Mouse (Mus musculus) forebrain, embryonic 10.5 days (tissue): ENCODE measurements around the gene Olfr195. TPM values are rescaled to one million over a fixed set of nuclear protein-coding genes. Genes with fewer than 3 reads are reported as not detected.
"Not testable (repeated sequence)": the region's sequence is repeated elsewhere in the genome, so short reads cannot be mapped to it uniquely, and the experiment has no call there.

ENCODE experiments used
- DNase-seq: peaks from one replicate; pipeline ENCODE4 v3.0.0-alpha.2; 2017; ENCODE audit warnings: low spot score; ENCODE audit errors: extremely low spot score
- H3K27ac ChIP-seq: fragments of 300-500 bp; sonication (generic); 2 replicates; pipeline ENCODE4 v1.5.1; 2016; ENCODE audit warnings: mild to moderate bottlenecking
- H3K27me3 ChIP-seq: fragments of 300-500 bp; sonication (generic); 2 replicates; pipeline ENCODE4 v1.6.1; 2016; ENCODE audit warnings: mild to moderate bottlenecking; ENCODE audit not compliant: poor library complexity, severe bottlenecking
- H3K36me3 ChIP-seq: fragments of 300-500 bp; sonication (generic); replicated peaks from 2 replicates; pipeline ENCODE4 v1.6.1; 2016; ENCODE audit warnings: mild to moderate bottlenecking, moderate library complexity
- H3K4me1 ChIP-seq: fragments of 300-500 bp; sonication (generic); 2 replicates; pipeline ENCODE4 v1.6.1; 2016
- H3K4me3 ChIP-seq: fragments of 300-500 bp; sonication (generic); 2 replicates; pipeline ENCODE4 v1.5.1; 2016; ENCODE audit warnings: mild to moderate bottlenecking, moderate library complexity
- H3K9me3 ChIP-seq: fragments of 300-500 bp; sonication (generic); 2 replicates; pipeline ENCODE4 v1.6.1; 2016; ENCODE audit warnings: mild to moderate bottlenecking, moderate library complexity
- WGBS: fragments of 180-500 bp; shearing (Covaris S2); methylation state at CpG from one replicate; pipeline ENCODE4 v1.1.7; 2016; 5-methylcytosine and 5-hydroxymethylcytosine counted together
- polyA plus RNA-seq: library from polyadenylated mRNA; unstranded; fragments of >200 nt; fragmentation: Nextera tagmentation; extraction: Ambion mirVana; gene quantifications from 2 replicates; pipeline ENCODE4 v1.2.1, GENCODE M21; 2016

Olfr195 gene
- not detected in 2 replicates for polyA plus RNA-seq

DNA sequence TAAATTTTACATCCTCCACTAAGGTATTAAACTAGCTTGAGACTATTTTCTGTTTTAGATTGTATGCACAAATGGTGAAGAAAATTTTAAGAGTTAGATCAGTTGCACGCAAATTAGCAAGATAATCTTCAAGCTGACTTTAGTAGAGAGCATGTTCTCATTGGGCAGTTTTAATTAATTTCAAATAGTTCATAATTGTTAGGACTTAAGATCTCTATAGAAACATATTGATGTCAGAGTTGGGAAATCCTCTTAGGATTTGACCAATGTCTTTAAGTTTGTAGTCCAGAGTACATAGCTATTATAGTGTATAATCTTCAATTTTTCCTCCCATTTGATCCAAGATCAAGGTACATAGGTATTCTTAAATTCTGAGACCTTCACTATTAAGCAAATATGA, at the start of gene Olfr195:
Gene Olfr195 (plus strand): TSS at position 301 of the 400 bp plus-strand sequence.
- no peak within 1 kb of the TSS for H3K27ac ChIP-seq
- H3K36me3 ChIP-seq = no peaks in the 10 kb centered on the region
- 89% methylated on average over 1 of the region's 1 CpGs for WGBS

DNA sequence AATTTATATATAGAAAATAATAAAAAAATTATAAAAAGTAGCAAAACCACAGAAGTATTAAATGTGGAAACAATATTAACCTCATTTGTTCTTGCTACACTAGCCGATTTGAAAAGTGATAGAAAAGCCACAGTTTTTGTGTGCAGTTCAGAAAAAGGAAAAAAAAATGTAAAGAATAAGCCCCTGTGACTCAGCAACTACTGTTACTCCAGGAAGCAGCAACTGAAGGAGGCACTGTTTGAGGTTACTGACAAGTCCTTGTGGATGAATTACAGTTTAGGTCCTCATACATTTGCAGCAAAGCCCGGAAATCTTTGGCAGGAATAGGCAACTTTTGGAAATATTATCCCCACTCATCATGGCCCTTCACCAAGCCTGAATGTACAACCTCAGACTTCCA, 41.5 kb upstream of the Olfr195 start:
- Histone ChIP-seq H3K27ac (no peak overlapping the region), H3K36me3 (no peaks in the 10 kb centered on the region), H3K4me1 (no peaks in the 10 kb centered on the region), H3K4me3 (no peak overlapping the region), H3K27me3 (no peaks in the 10 kb centered on the region), H3K9me3 (0 out of 2 replicates have a peak, but pooled peaks cover 4% of the 10 kb centered on the region)
- no peak for DNase-seq
- WGBS = 84% methylated on average over 2 of the region's 2 CpGs

More for the DNA sequence above, at the start of gene Olfr195:
- no peaks in the 10 kb centered on the region for H3K27me3 ChIP-seq
- H3K4me3 ChIP-seq = no peak within 1 kb of the TSS
- H3K4me1 ChIP-seq = no peaks in the 10 kb centered on the region
- H3K9me3 ChIP-seq = no peaks in the 10 kb centered on the region
- DNase-seq = no peak

DNA sequence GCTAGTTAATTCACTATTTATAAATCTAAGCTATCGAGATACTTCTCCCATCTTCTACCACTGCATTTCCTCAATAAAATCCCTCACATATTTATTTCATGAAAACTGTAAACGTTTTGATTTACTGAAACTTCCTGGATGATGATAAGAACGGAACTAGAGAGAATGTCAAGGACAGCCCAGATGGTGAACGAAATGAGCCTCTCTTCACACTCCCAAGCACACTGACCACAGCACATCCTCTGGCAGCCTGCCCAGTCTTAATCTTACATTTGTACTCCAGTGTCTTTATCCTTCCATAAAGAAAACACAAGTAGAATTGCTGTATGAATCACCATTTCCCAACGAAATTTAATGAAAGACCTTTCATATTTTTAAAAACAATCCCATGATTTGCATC, 38.3 kb upstream of the Olfr195 start:
- H3K4me3 ChIP-seq, H3K4me1 ChIP-seq, H3K36me3 ChIP-seq, H3K27ac ChIP-seq, DNase-seq, H3K27me3 ChIP-seq, H3K9me3 ChIP-seq: not testable (repeated sequence)
- WGBS = 81% methylated on average over 5 of the region's 5 CpGs

DNA sequence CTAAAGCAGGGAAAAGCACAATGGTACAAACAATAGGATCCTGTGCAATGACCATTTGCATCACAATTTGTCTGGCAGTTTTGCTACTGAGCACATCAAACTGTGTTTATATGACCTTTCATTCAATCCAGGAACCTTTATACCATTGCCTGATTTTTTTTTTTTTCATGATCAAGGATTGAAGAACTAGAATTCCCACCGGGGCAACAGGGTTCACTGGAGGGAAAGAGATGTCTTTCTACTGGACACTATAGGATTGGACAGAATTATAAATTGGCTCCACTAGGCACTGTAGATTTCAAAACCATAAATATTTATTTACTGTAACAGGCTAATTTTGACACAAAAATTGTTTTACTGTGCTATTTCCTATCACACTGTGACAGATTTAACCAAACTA, 35.1 kb upstream of the Olfr195 start, which contains the start of gene Olfr193:
Gene Olfr193 (minus strand): TSS at position 101 of the 400 bp plus-strand sequence.
- Histone ChIP-seq H3K9me3 (peaks cover 3% of the 10 kb centered on the region; the same call in 1 of the 2 replicates), H3K4me3 (no peak within 1 kb of the TSS), H3K4me1 (no peaks in the 10 kb centered on the region), H3K27me3 (no peaks in the 10 kb centered on the region), H3K36me3 (no peaks in the 10 kb centered on the region), H3K27ac (no peak within 1 kb of the TSS)
- DNase-seq = no peak
- 93% methylated on average over 1 of the region's 1 CpGs for WGBS

DNA sequence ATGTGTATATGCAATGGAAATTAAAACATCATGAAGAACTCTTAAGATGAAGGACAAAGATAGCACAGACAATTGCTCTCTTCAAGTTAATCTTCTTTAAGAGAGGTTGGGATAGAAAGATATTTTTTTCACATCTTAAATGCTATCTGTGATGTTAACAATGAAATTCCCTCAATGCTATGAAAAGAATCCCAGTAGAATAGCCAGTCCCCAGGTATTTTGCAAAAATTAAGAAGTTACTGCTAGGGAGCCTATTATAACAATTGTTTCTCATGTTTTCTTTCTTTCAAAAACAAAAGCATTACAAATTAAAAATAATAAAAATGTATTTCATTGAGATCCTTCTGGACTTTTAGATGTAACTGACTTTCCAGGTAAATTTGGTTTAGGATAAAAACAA, 25.9 kb upstream of the Olfr195 start, which contains the start of gene Olfr194:
Gene Olfr194 (minus strand): TSS at position 101 of the 400 bp plus-strand sequence.
- Histone ChIP-seq H3K27me3 (no peaks in the 10 kb centered on the region), H3K9me3 (peaks cover 3% of the 10 kb centered on the region; the same call in 1 of the 2 replicates), H3K4me1 (no peaks in the 10 kb centered on the region), H3K27ac (no peak within 1 kb of the TSS), H3K4me3 (no peak within 1 kb of the TSS), H3K36me3 (no peaks in the 10 kb centered on the region)
- DNase-seq = no peak

DNA sequence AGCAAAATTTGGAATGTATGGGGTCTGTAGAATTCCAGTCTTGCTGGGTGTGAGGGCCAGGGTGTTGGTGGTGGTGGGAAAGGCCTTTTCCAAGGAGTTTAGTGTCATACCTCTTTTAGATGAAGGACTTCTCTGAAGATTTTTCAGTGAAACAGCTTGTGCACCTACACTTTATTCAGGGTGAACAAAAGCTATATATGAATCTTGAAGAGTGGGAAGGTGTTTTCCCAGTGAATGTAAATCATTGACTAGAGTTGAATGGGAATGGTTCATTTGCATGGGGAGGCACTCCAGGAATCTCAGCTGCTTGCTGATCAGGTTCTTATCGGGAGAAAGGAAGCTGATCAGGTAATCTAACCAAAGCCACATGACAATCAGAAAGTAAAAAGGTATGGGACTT, 16.1 kb upstream of the Olfr195 start:
- peaks cover 17% of the 10 kb centered on the region for H3K9me3 ChIP-seq
- no peaks in the 10 kb centered on the region for H3K4me1 ChIP-seq
- 86% methylated on average over 1 of the region's 1 CpGs for WGBS
- no peak overlapping the region for H3K4me3 ChIP-seq
- no peaks in the 10 kb centered on the region for H3K27me3 ChIP-seq
- H3K36me3 ChIP-seq = no peaks in the 10 kb centered on the region
- DNase-seq = no peak
- H3K27ac ChIP-seq = no peak overlapping the region

DNA sequence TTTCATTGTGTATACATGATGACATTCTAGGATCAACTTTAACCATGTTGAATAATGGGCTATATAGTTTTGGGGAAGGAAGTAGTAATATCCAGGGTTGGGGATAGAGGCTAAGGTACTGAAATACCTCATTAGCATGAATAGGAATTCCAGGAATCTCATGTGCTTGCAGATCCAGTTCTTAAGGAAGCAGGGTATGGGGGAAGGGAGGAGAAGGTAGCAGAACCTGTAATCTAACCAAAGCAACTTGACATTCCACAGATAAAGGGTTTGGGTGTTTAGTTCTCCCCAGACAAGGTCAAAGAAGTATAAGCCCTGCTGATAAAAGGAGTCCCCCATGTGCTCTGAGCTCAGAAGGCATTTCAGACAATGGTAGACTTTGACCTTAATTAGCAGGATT, 5.7 kb upstream of the Olfr195 start:
- Histone ChIP-seq H3K27me3 (no peaks in the 10 kb centered on the region), H3K4me1 (no peaks in the 10 kb centered on the region), H3K36me3 (no peaks in the 10 kb centered on the region), H3K4me3 (no peak overlapping the region), H3K27ac (no peak overlapping the region), H3K9me3 (no peaks in the 10 kb centered on the region)
- no peak for DNase-seq

DNA sequence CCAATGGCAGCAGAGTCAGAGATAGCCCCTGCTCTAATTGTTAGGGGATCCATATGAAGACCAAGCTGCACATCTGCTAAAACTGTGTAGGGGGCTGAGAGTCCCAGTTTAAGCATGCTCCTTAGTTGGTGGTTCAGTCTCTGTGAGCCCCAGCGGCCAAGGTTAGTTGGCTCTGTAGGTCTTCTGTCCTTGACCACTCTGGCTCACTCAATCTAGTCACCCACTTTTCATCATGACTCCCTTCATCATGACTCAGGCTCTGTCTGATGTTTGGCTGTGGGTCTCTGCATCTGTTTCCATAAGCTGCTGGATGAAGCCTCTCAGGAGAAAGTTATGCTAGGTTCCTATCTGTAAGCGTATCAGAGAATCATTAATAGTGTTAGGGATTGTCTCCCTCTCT, 5.2 kb downstream of the Olfr195 start:
- DNase-seq = no peak
- no peaks in the 10 kb centered on the region for H3K4me1 ChIP-seq
- H3K27me3 ChIP-seq = no peaks in the 10 kb centered on the region
- H3K27ac ChIP-seq = no peak overlapping the region
- H3K9me3 ChIP-seq = no peaks in the 10 kb centered on the region
- 90% methylated on average over 2 of the region's 2 CpGs for WGBS
- no peak overlapping the region for H3K4me3 ChIP-seq
- H3K36me3 ChIP-seq = no peaks in the 10 kb centered on the region

DNA sequence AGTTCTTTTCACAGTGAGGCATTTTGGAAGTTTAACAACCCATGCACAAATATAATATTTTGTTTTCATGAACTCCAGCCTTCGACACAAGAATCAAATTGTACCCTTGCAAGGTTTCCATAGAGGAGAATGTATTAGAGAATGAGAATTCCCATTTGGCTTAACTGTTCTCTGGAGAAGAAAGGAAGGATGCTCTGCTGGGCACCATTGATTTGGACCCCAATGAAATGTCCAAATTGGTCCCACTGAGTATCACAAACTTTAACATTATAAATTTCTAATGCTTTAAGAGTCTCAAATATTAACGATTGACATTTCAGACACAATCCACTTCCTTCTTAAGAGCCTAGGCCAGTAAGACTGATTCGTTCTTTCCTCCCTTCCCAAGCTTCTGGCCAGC, 23.5 kb downstream of the Olfr195 start, which contains the start of gene Olfr196:
Gene Olfr196 (minus strand): TSS at position 101 of the 400 bp plus-strand sequence.
- Histone ChIP-seq H3K27me3 (no peaks in the 10 kb centered on the region), H3K9me3 (0 out of 2 replicates have a peak, but pooled peaks cover 6% of the 10 kb centered on the region), H3K4me1 (no peaks in the 10 kb centered on the region), H3K4me3 (no peak within 1 kb of the TSS), H3K36me3 (no peaks in the 10 kb centered on the region), H3K27ac (no peak within 1 kb of the TSS)
- no peak for DNase-seq
- 76% methylated on average over 3 of the region's 3 CpGs for WGBS

Other genes starting within 250 kb of the Olfr195 start
- not detected in 2 replicates for gene Olfr181, start 218.3 kb upstream of the Olfr195 start, polyA plus RNA-seq
- not detected in 2 replicates for gene Olfr180, start 217.7 kb upstream of the Olfr195 start, polyA plus RNA-seq
- not detected in 2 replicates for gene Olfr183, start 151.7 kb upstream of the Olfr195 start, polyA plus RNA-seq
- gene Olfr186, start 116.8 kb upstream of the Olfr195 start, polyA plus RNA-seq = not detected in 2 replicates
- not detected in 2 replicates for gene Olfr187, start 107.3 kb upstream of the Olfr195 start, polyA plus RNA-seq
- gene Olfr190, start 69.0 kb upstream of the Olfr195 start, polyA plus RNA-seq = not detected in 2 replicates
- not detected in 2 replicates for gene Olfr191, start 57.2 kb upstream of the Olfr195 start, polyA plus RNA-seq
- not detected in 2 replicates for gene Olfr193, start 35.2 kb upstream of the Olfr195 start, polyA plus RNA-seq
- gene Olfr194, start 26.0 kb upstream of the Olfr195 start, polyA plus RNA-seq = not detected in 2 replicates
- not detected in 2 replicates for gene Olfr196, start 23.4 kb downstream of the Olfr195 start, polyA plus RNA-seq
- gene Olfr198, start 56.5 kb downstream of the Olfr195 start, polyA plus RNA-seq = not detected in 2 replicates
- gene Olfr199, start 72.7 kb downstream of the Olfr195 start, polyA plus RNA-seq = not detected in 2 replicates
- not detected in 2 replicates for gene Olfr201, start 125.6 kb downstream of the Olfr195 start, polyA plus RNA-seq
- not detected in 2 replicates for gene Olfr202, start 139.7 kb downstream of the Olfr195 start, polyA plus RNA-seq
- gene Olfr203, start 151.8 kb downstream of the Olfr195 start, polyA plus RNA-seq = not detected in 2 replicates
- not detected in 2 replicates for gene Olfr204, start 171.2 kb downstream of the Olfr195 start, polyA plus RNA-seq
- gene Olfr205, start 184.1 kb downstream of the Olfr195 start, polyA plus RNA-seq = not detected in 2 replicates
- not detected in 2 replicates for gene Olfr206, start 202.2 kb downstream of the Olfr195 start, polyA plus RNA-seq
- not detected in 2 replicates for gene Olfr209, start 216.9 kb downstream of the Olfr195 start, polyA plus RNA-seq